Mouse (Mus musculus) embryo, embryonic 11.5 days (tissue): ENCODE measurements around the gene Frat1.
"Not testable (repeated sequence)": the region's sequence is repeated elsewhere in the genome, so short reads cannot be mapped to it uniquely, and the experiment has no call there.

ENCODE experiments used
- DNase-seq: peaks from one replicate; pipeline ENCODE4 v3.0.0-alpha.2; 2012; ENCODE audit warnings: low read depth, low spot score

The Frat1 gene

GRCm38 (mm10) chr19:41842196-41842595 is 12.4 kb downstream of the Frat1 start:
- DNase-seq: no peak

GRCm38 (mm10) chr19:41842706-41843105 is 12.9 kb downstream of the Frat1 start:
- DNase-seq: no peak

GRCm38 (mm10) chr19:41844345-41844744 is 14.6 kb downstream of the Frat1 start:
- DNase-seq: no peak

- DNase-seq: no peak
Observed at GRCm38 (mm10) chr19:41846366-41847090, 16.8 kb downstream of the Frat1 start.

GRCm38 (mm10) chr19:41847091-41847581 is 17.4 kb downstream of the Frat1 start:
- DNase-seq: no peak

- not testable (repeated sequence) for DNase-seq
Observed at GRCm38 (mm10) chr19:41847614-41847991, 17.8 kb downstream of the Frat1 start.

GRCm38 (mm10) chr19:41847992-41848851 is 18.5 kb downstream of the Frat1 start, which contains the start of gene Frat2:
Frat2 (minus strand) TSS chr19:41848132.
- DNase-seq: peak; percentile 86

GRCm38 (mm10) chr19:41850021-41850718 is 20.4 kb downstream of the Frat1 start:
- DNase-seq: no peak

- DNase-seq: no peak
Observed at GRCm38 (mm10) chr19:41850719-41851543, 21.2 kb downstream of the Frat1 start.

GRCm38 (mm10) chr19:41852423-41852822 is 22.7 kb downstream of the Frat1 start:
- no peak for DNase-seq

GRCm38 (mm10) chr19:41857086-41857762 is 27.5 kb downstream of the Frat1 start:
- no peak for DNase-seq

- no peak for DNase-seq
Observed at GRCm38 (mm10) chr19:41857816-41858310, 28.1 kb downstream of the Frat1 start.

GRCm38 (mm10) chr19:41866707-41867106 is 36.9 kb downstream of the Frat1 start:
- no peak for DNase-seq

GRCm38 (mm10) chr19:41869296-41869695 is 39.5 kb downstream of the Frat1 start:
- DNase-seq: no peak

- DNase-seq: not testable (repeated sequence)
Observed at GRCm38 (mm10) chr19:41869946-41870345, 40.2 kb downstream of the Frat1 start.

- no peak for DNase-seq
Observed at GRCm38 (mm10) chr19:41872285-41872684, 42.5 kb downstream of the Frat1 start.

GRCm38 (mm10) chr19:41874356-41874755 is 44.6 kb downstream of the Frat1 start:
- no peak for DNase-seq

GRCm38 (mm10) chr19:41881842-41882241 is 52.1 kb downstream of the Frat1 start:
- no peak for DNase-seq
